Mouse (Mus musculus): ENCODE measurements at regions not wholly inside any gene's neighbourhood (a gene's known extent, or its start where the extent isn't known, plus 50 kb on each side); places are given as distances from the start of the nearest gene placed in this dataset.

- TF ChIP-seq POLR2A (IDR thresholded peaks at IDR 0.05; ENCODE audit: insufficient read depth, low read depth, low read length) (no peak), CTCF (IDR thresholded peaks at IDR 0.05; ENCODE audit: insufficient read depth, low read depth, low read length) (no peak)
- Histone ChIP-seq H3K27ac (ENCODE audit: insufficient read depth, low read depth, low read length) (no peak overlapping the region), H3K4me1 (ENCODE audit: control insufficient read depth, insufficient read depth, low read length) (no peaks in the 10 kb centered on the region), H3K4me3 (ENCODE audit: insufficient read depth, low read depth, low read length) (no peak overlapping the region)
- 38% methylated on average over 2 of the region's 2 CpGs for WGBS
These were observed 61.5 kb upstream of the Gls start for GRCm38 (mm10) chr1:52294521-52294920.

- TF ChIP-seq POLR2A (IDR thresholded peaks at IDR 0.05; ENCODE audit: insufficient read depth, low read depth, low read length) (no peak), CTCF (IDR thresholded peaks at IDR 0.05; ENCODE audit: insufficient read depth, low read depth, low read length) (no peak)
- Histone ChIP-seq H3K4me3 (ENCODE audit: insufficient read depth, low read depth, low read length) (no peak overlapping the region), H3K27ac (ENCODE audit: insufficient read depth, low read depth, low read length) (no peak overlapping the region), H3K4me1 (ENCODE audit: control insufficient read depth, insufficient read depth, low read length) (no peaks in the 10 kb centered on the region)
- 84% methylated on average over 5 of the region's 5 CpGs for WGBS
These were observed 60.5 kb upstream of the Gls start for GRCm38 (mm10) chr1:52293393-52294099.

Measured in olfactory bulb, adult 2 months (tissue).